Mouse (Mus musculus) erythroblast, adult 5-6 weeks (primary cell): Measurements from ENCODE around the gene Olfr787. TPM values are rescaled to one million over a fixed set of nuclear protein-coding genes. Genes with fewer than 3 reads are reported as not detected.

Experiments
- ATAC-seq: replicated peaks from 2 replicates; pipeline ENCODE4 v1.8.0; 2016; ENCODE audit warnings: moderate number of reproducible peaks, mild to moderate bottlenecking, moderate TSS enrichment, inconsistent platforms; ENCODE audit not compliant: poor library complexity, low FRiP score, severe bottlenecking
- total RNA-seq, 2 experiments: library from RNA; stranded (forward) in 1 of 2; stranded (reverse) in 1 of 2; fragments of 150-400 nt in 1 of 2; fragments of 200-764, 138-1000 nt in 1 of 2; gene quantifications; 2 replicates each; pipeline versions ENCODE4 v1.2.3 to v1.2.4; 2015 to 2017; ENCODE audit warnings: low replicate concordance in 2 of 2

Gene Olfr787
- total RNA-seq (2015; ENCODE audit: low replicate concordance) = 0.77 TPM in 1 of 2 replicates, not detected in the other
- total RNA-seq (2017; ENCODE audit: low replicate concordance) = not detected in 2 replicates

- no peak for ATAC-seq
Observed at GRCm38 (mm10) chr10:129461562-129461961, at the start of gene Olfr787. Olfr787 (plus strand) TSS chr10:129461862.

- ATAC-seq = no peak
Observed at GRCm38 (mm10) chr10:129427006-129427405, 34.7 kb upstream of the Olfr787 start, which contains the start of gene Olfr786. Olfr786 (plus strand) TSS chr10:129427306.

GRCm38 (mm10) chr10:129470698-129471097 is 9.0 kb downstream of the Olfr787 start, which contains the start of gene Olfr788:
Olfr788 (plus strand) TSS chr10:129470998.
- no peak for ATAC-seq

GRCm38 (mm10) chr10:129473256-129473655 is 11.6 kb downstream of the Olfr787 start:
- no peak for ATAC-seq

- ATAC-seq = no peak
Observed at GRCm38 (mm10) chr10:129473723-129474122, 12.1 kb downstream of the Olfr787 start.

- no peak for ATAC-seq
Observed at GRCm38 (mm10) chr10:129484452-129484851, 22.8 kb downstream of the Olfr787 start, which contains the start of gene Olfr789. Olfr789 (plus strand) TSS chr10:129484752.

GRCm38 (mm10) chr10:129490101-129490500 is 28.4 kb downstream of the Olfr787 start:
- ATAC-seq = no peak

- no peak for ATAC-seq
Observed at GRCm38 (mm10) chr10:129498192-129498591, 36.5 kb downstream of the Olfr787 start, which contains the start of gene Olfr790. Olfr790 (plus strand) TSS chr10:129498492.

Other genes with a start within 250 kb of the Olfr787 start
- not detected in 2 replicates for gene Olfr774, start 225.7 kb upstream of the Olfr787 start, total RNA-seq (2015; ENCODE audit: low replicate concordance)
- not detected in 2 replicates for gene Olfr774, start 225.7 kb upstream of the Olfr787 start, total RNA-seq (2017; ENCODE audit: low replicate concordance)
- not detected in 2 replicates for gene Olfr775, start 213.4 kb upstream of the Olfr787 start, total RNA-seq (2015; ENCODE audit: low replicate concordance)
- gene Olfr775, start 213.4 kb upstream of the Olfr787 start, total RNA-seq (2017; ENCODE audit: low replicate concordance) = not detected in 2 replicates
- not detected in 2 replicates for gene Olfr776, start 202.7 kb upstream of the Olfr787 start, total RNA-seq (2015; ENCODE audit: low replicate concordance)
- gene Olfr776, start 202.7 kb upstream of the Olfr787 start, total RNA-seq (2017; ENCODE audit: low replicate concordance) = not detected in 2 replicates
- not detected in 2 replicates for gene Olfr777, start 190.4 kb upstream of the Olfr787 start, total RNA-seq (2015; ENCODE audit: low replicate concordance)
- 0.14 TPM in 1 of 2 replicates, not detected in the other for gene Olfr777, start 190.4 kb upstream of the Olfr787 start, total RNA-seq (2017; ENCODE audit: low replicate concordance)
- not detected in 2 replicates for gene Olfr780, start 143.7 kb upstream of the Olfr787 start, total RNA-seq (2015; ENCODE audit: low replicate concordance)
- 0.42 TPM in 1 of 2 replicates, not detected in the other for gene Olfr780, start 143.7 kb upstream of the Olfr787 start, total RNA-seq (2017; ENCODE audit: low replicate concordance)
- gene Olfr781, start 133.0 kb upstream of the Olfr787 start, total RNA-seq (2015; ENCODE audit: low replicate concordance) = not detected in 2 replicates
- not detected in 2 replicates for gene Olfr781, start 133.0 kb upstream of the Olfr787 start, total RNA-seq (2017; ENCODE audit: low replicate concordance)
- not detected in 2 replicates for gene Olfr782, start 113.0 kb upstream of the Olfr787 start, total RNA-seq (2015; ENCODE audit: low replicate concordance)
- not detected in 2 replicates for gene Olfr782, start 113.0 kb upstream of the Olfr787 start, total RNA-seq (2017; ENCODE audit: low replicate concordance)
- gene Olfr784, start 77.8 kb upstream of the Olfr787 start, total RNA-seq (2015; ENCODE audit: low replicate concordance) = 0.19 and 0.21 TPM in 2 replicates
- gene Olfr784, start 77.8 kb upstream of the Olfr787 start, total RNA-seq (2017; ENCODE audit: low replicate concordance) = 0.14 TPM in 1 of 2 replicates, not detected in the other
- not detected in 2 replicates for gene Olfr785, start 56.4 kb upstream of the Olfr787 start, total RNA-seq (2015; ENCODE audit: low replicate concordance)
- not detected in 2 replicates for gene Olfr785, start 56.4 kb upstream of the Olfr787 start, total RNA-seq (2017; ENCODE audit: low replicate concordance)
- gene Olfr786, start 34.6 kb upstream of the Olfr787 start, total RNA-seq (2015; ENCODE audit: low replicate concordance) = not detected in 2 replicates
- gene Olfr786, start 34.6 kb upstream of the Olfr787 start, total RNA-seq (2017; ENCODE audit: low replicate concordance) = not detected in 2 replicates
- not detected in 2 replicates for gene Olfr788, start 9.1 kb downstream of the Olfr787 start, total RNA-seq (2015; ENCODE audit: low replicate concordance)
- not detected in 2 replicates for gene Olfr788, start 9.1 kb downstream of the Olfr787 start, total RNA-seq (2017; ENCODE audit: low replicate concordance)
- not detected in 2 replicates for gene Olfr789, start 22.9 kb downstream of the Olfr787 start, total RNA-seq (2015; ENCODE audit: low replicate concordance)
- not detected in 2 replicates for gene Olfr789, start 22.9 kb downstream of the Olfr787 start, total RNA-seq (2017; ENCODE audit: low replicate concordance)
- not detected in 2 replicates for gene Olfr790, start 36.6 kb downstream of the Olfr787 start, total RNA-seq (2015; ENCODE audit: low replicate concordance)
- not detected in 2 replicates for gene Olfr790, start 36.6 kb downstream of the Olfr787 start, total RNA-seq (2017; ENCODE audit: low replicate concordance)
- not detected in 2 replicates for gene Olfr791, start 59.9 kb downstream of the Olfr787 start, total RNA-seq (2015; ENCODE audit: low replicate concordance)
- gene Olfr791, start 59.9 kb downstream of the Olfr787 start, total RNA-seq (2017; ENCODE audit: low replicate concordance) = not detected in 2 replicates
- gene Olfr792, start 77.3 kb downstream of the Olfr787 start, total RNA-seq (2015; ENCODE audit: low replicate concordance) = not detected in 2 replicates
- gene Olfr792, start 77.3 kb downstream of the Olfr787 start, total RNA-seq (2017; ENCODE audit: low replicate concordance) = not detected in 2 replicates
- gene Olfr794, start 105.8 kb downstream of the Olfr787 start, total RNA-seq (2015; ENCODE audit: low replicate concordance) = not detected in 2 replicates
- gene Olfr794, start 105.8 kb downstream of the Olfr787 start, total RNA-seq (2017; ENCODE audit: low replicate concordance) = not detected in 2 replicates
- gene Olfr796, start 150.7 kb downstream of the Olfr787 start, total RNA-seq (2015; ENCODE audit: low replicate concordance) = not detected in 2 replicates
- not detected in 2 replicates for gene Olfr796, start 150.7 kb downstream of the Olfr787 start, total RNA-seq (2017; ENCODE audit: low replicate concordance)
- gene Olfr798, start 166.1 kb downstream of the Olfr787 start, total RNA-seq (2015; ENCODE audit: low replicate concordance) = not detected in 2 replicates
- gene Olfr798, start 166.1 kb downstream of the Olfr787 start, total RNA-seq (2017; ENCODE audit: low replicate concordance) = not detected in 2 replicates
- gene Olfr799, start 175.6 kb downstream of the Olfr787 start, total RNA-seq (2015; ENCODE audit: low replicate concordance) = not detected in 2 replicates
- not detected in 2 replicates for gene Olfr799, start 175.6 kb downstream of the Olfr787 start, total RNA-seq (2017; ENCODE audit: low replicate concordance)
- gene Olfr800, start 195.8 kb downstream of the Olfr787 start, total RNA-seq (2015; ENCODE audit: low replicate concordance) = not detected in 2 replicates
- gene Olfr800, start 195.8 kb downstream of the Olfr787 start, total RNA-seq (2017; ENCODE audit: low replicate concordance) = not detected in 2 replicates
- not detected in 2 replicates for gene Olfr801, start 212.0 kb downstream of the Olfr787 start, total RNA-seq (2015; ENCODE audit: low replicate concordance)
- not detected in 2 replicates for gene Olfr801, start 212.0 kb downstream of the Olfr787 start, total RNA-seq (2017; ENCODE audit: low replicate concordance)
- gene Olfr802, start 226.3 kb downstream of the Olfr787 start, total RNA-seq (2015; ENCODE audit: low replicate concordance) = not detected in 2 replicates
- gene Olfr802, start 226.3 kb downstream of the Olfr787 start, total RNA-seq (2017; ENCODE audit: low replicate concordance) = 0.14 TPM in 1 of 2 replicates, not detected in the other
- gene Olfr803, start 232.4 kb downstream of the Olfr787 start, total RNA-seq (2015; ENCODE audit: low replicate concordance) = not detected in 2 replicates
- not detected in 2 replicates for gene Olfr803, start 232.4 kb downstream of the Olfr787 start, total RNA-seq (2017; ENCODE audit: low replicate concordance)
- gene Olfr804, start 241.3 kb downstream of the Olfr787 start, total RNA-seq (2015; ENCODE audit: low replicate concordance) = not detected in 2 replicates
- gene Olfr804, start 241.3 kb downstream of the Olfr787 start, total RNA-seq (2017; ENCODE audit: low replicate concordance) = 0.28 TPM in 1 of 2 replicates, not detected in the other